Mouse (Mus musculus): Measurements from ENCODE around the gene Tmem184b.

DNA sequence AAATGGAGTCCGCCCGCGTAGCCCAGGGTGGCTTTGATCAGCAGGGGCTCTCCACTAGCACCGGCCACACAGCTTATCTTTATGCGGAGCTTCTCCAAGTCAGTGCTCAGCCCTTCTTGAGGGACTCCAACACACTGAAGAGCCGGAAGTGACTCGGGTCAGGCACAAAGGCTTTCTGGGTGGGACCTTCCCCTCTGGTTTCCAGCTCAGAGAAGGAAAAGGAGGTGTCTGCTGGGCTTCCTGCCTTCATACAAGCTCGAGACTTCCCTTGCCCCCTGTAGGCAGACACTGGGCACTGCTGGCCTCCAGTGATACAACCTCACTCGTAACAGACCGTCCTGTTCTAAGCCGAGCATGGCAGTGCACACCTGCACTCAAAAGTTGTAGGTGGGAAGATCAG is 6.6 kb downstream of the Tmem184b start:
- no peak for TF ChIP-seq GATA1 (IDR thresholded peaks at IDR 0.05; ENCODE audit: low read length)
- no peak for TF ChIP-seq TAL1 (IDR thresholded peaks at IDR 0.05; ENCODE audit: low read length)
